Mouse (Mus musculus) forebrain, embryonic 14.5 days (tissue): Measurements from ENCODE around the gene Hhipl2. TPM values are rescaled to one million over a fixed set of nuclear protein-coding genes. Genes with fewer than 3 reads are reported as not detected.
A peak's percentile ranks its signal among the peaks of the same experiment; 100 is the strongest.
"Not testable (repeated sequence)": the region's sequence is repeated elsewhere in the genome, so short reads cannot be mapped to it uniquely, and the experiment has no call there.

Source experiments
- ATAC-seq: fragments of 200-750 bp; cut with Nextera tagmentation; 2 replicates; pipeline ENCODE4 v1.8.0; 2017; ENCODE audit warnings: mild to moderate bottlenecking, moderate library complexity
- DNase-seq: peaks from one replicate; pipeline ENCODE4 v3.0.0-alpha.2; 2015; ENCODE audit warnings: low spot score
- H3K27ac ChIP-seq: fragments of 300-500 bp; sonication (generic); 2 replicates; pipeline ENCODE4 v1.5.1; 2014; ENCODE audit warnings: low read depth, mild to moderate bottlenecking, control low read depth, low read length, moderate library complexity
- H3K27me3 ChIP-seq: fragments of 300-500 bp; sonication (generic); replicated peaks from 2 replicates; pipeline ENCODE4 v1.6.1; 2014; ENCODE audit warnings: low read length, control low read depth, mixed read lengths; ENCODE audit not compliant: control insufficient read depth, insufficient read depth
- H3K36me3 ChIP-seq: fragments of 300-500 bp; sonication (generic); 2 replicates; pipeline ENCODE4 v1.6.1; 2014; ENCODE audit warnings: low read length, control low read depth; ENCODE audit not compliant: control insufficient read depth, insufficient read depth
- H3K4me1 ChIP-seq: fragments of 300-500 bp; sonication (generic); 2 replicates; pipeline ENCODE4 v1.6.1; 2014; ENCODE audit warnings: antibody characterized with exemption, low read length, control low read depth; ENCODE audit not compliant: control insufficient read depth, insufficient read depth
- H3K4me2 ChIP-seq: fragments of 300-500 bp; sonication (generic); 2 replicates; pipeline ENCODE4 v1.6.1; 2014; ENCODE audit warnings: mild to moderate bottlenecking, control low read depth, low read length
- H3K4me3 ChIP-seq: fragments of 300-500 bp; sonication (generic); 2 replicates; pipeline ENCODE4 v1.5.1; 2014; ENCODE audit warnings: low read depth, low read length, control low read depth
- H3K9ac ChIP-seq: fragments of 300-500 bp; sonication (generic); 2 replicates; pipeline ENCODE4 v1.6.1; 2014; ENCODE audit warnings: mild to moderate bottlenecking, low read length, control low read depth, moderate library complexity
- H3K9me3 ChIP-seq: fragments of 300-500 bp; sonication (generic); replicated peaks from 2 replicates; pipeline ENCODE4 v1.6.1; 2016; ENCODE audit warnings: low read length, control low read depth, mixed read lengths; ENCODE audit not compliant: control insufficient read depth
- WGBS: fragments of 180-500 bp; shearing (Covaris S2); extraction: QIAGEN DNeasy Blood & Tissue Kit; methylation state at CpG from one replicate; pipeline ENCODE4 v1.1.7; 2014; 5-methylcytosine and 5-hydroxymethylcytosine counted together
- polyA plus RNA-seq: library from polyadenylated mRNA; unstranded; fragments of >200 nt; fragmentation: Nextera tagmentation; extraction: Ambion mirVana; gene quantifications from 2 replicates; pipeline ENCODE4 v1.2.1, GENCODE M21; 2014

The Hhipl2 gene
- 0.09 TPM in 2 replicates for polyA plus RNA-seq

GRCm38 (mm10) chr1:183417873-183418272 lies at the start of gene Hhipl2:
Hhipl2 (plus strand) TSS chr1:183418215.
- WGBS, result 83% methylated on average over 12 of the region's 12 CpGs

GRCm38 (mm10) chr1:183368601-183369400 lies 49.2 kb upstream of the Hhipl2 start:
- Histone ChIP-seq H3K4me2 (peak overlapping the region; percentile 96), H3K4me1 (peaks cover 6% of the 10 kb centered on the region; the same call in 1 of the 2 replicates), H3K27ac (peak overlapping the region; percentile 52), H3K9ac (peak overlapping the region; percentile 89), H3K27me3 (no peaks in the 10 kb centered on the region), H3K9me3 (no peaks in the 10 kb centered on the region), H3K36me3 (peaks cover 20% of the 10 kb centered on the region), H3K4me3 (peak overlapping the region; percentile 82)
- DNase-seq (peak; percentile 19), ATAC-seq (peak; percentile 75)
- whole genome bisulfite sequencing, result under 1% methylated on average over 55 of the region's 56 CpGs

More at GRCm38 (mm10) chr1:183417873-183418272, at the start of gene Hhipl2:
- no peaks in the 10 kb centered on the region for H3K27me3 ChIP-seq
- no peak within 1 kb of the TSS for H3K4me3 ChIP-seq
- DNase-seq (no peak), ATAC-seq (no peak)
- no peaks in the 10 kb centered on the region for H3K4me1 ChIP-seq
- H3K9me3 ChIP-seq, result no peaks in the 10 kb centered on the region; the same call in 1 of the 2 replicates
- no peak within 1 kb of the TSS for H3K4me2 ChIP-seq
- no peak within 1 kb of the TSS for H3K9ac ChIP-seq
- H3K36me3 ChIP-seq, result no peaks in the 10 kb centered on the region
- no peak within 1 kb of the TSS for H3K27ac ChIP-seq

DNA sequence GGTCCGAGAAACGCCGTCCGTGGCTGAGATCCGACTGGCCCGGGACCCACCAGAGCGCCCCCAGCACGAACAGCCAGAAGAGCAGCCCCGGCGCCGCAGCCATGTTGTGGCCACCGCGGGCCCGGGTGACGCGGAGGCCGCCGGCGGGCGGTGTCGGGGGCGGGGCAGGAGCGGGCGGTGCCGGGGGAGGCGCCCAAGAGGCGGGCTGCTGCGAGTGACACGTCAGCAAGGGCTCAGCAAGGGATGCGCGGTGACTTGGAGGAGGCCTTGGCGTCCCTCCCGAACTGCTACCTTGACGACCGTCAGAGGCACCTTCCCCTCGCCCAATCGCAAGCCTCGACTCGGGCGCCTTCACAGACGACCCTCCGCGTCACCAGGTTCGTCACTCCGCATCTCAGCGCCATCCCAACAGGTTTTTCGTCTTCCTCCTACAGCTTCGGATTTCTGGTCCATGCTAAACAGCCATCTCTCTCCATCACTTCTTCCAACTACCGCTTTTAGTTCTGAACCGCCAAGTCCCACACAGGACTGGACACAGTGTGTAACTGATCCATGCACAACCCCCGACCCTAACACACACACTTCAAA lies 48.5 kb upstream of the Hhipl2 start, which contains the start of gene Mia3:
Mia3 (minus strand) TSS at position 127 of the 588 bp plus-strand sequence.
- Histone ChIP-seq H3K4me2 (peak within 1 kb of the TSS; percentile 96), H3K27ac (peak within 1 kb of the TSS; percentile 52), H3K4me1 (peaks cover 6% of the 10 kb centered on the region; the same call in 1 of the 2 replicates), H3K36me3 (peaks cover 13% of the 10 kb centered on the region), H3K4me3 (peak within 1 kb of the TSS; percentile 82), H3K9ac (peak within 1 kb of the TSS; percentile 89), H3K9me3 (no peaks in the 10 kb centered on the region), H3K27me3 (no peaks in the 10 kb centered on the region)
- WGBS, result 1% methylated on average over 47 of the region's 51 CpGs
- ATAC-seq (peak; percentile 98), DNase-seq (peak; percentile 98)

DNA sequence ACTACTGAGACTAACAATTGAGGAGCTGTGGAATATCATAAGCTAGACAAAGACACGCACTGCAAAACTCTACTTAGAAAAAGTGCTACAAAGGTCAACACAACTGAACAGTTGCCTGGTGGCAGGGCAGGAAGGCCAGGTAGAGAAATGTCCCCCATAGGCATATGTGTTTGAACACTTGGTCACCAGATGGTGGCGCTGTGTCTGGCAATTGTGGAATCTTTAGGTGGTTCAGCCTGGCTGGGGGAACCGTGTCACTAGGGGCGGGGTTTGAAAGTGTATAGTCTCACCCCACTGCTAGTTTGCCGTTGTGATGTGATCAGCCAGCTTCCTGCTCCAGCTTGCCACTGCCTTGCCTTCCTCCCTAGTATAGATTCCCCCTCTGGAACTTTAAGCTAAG lies 43.3 kb upstream of the Hhipl2 start:
- H3K9me3 ChIP-seq, result no peaks in the 10 kb centered on the region; the same call in 1 of the 2 replicates
- no peak for DNase-seq
- H3K4me1 ChIP-seq, result no peaks in the 10 kb centered on the region
- no peak overlapping the region for H3K4me3 ChIP-seq
- no peak overlapping the region for H3K9ac ChIP-seq
- H3K4me2 ChIP-seq, result no peak overlapping the region
- H3K27ac ChIP-seq, result no peak overlapping the region
- H3K36me3 ChIP-seq, result no peaks in the 10 kb centered on the region
- ATAC-seq, result no peak
- 78% methylated on average over 5 of the region's 5 CpGs for WGBS
- H3K27me3 ChIP-seq, result no peaks in the 10 kb centered on the region

- ATAC-seq, result no peak
- Histone ChIP-seq H3K4me2 (no peak overlapping the region), H3K4me3 (no peak overlapping the region)
These were observed 41.0 kb upstream of the Hhipl2 start for GRCm38 (mm10) chr1:183377045-183377444.

GRCm38 (mm10) chr1:183378321-183378941 lies 39.6 kb upstream of the Hhipl2 start:
- no peaks in the 10 kb centered on the region for H3K36me3 ChIP-seq
- no peak overlapping the region for H3K9ac ChIP-seq
- no peaks in the 10 kb centered on the region; the same call in 1 of the 2 replicates for H3K9me3 ChIP-seq
- DNase-seq, result no peak
- H3K27me3 ChIP-seq, result peaks cover 2% of the 10 kb centered on the region; the same call in 1 of the 2 replicates
- H3K4me3 ChIP-seq, result no peak overlapping the region
- no peaks in the 10 kb centered on the region for H3K4me1 ChIP-seq
- WGBS, result 91% methylated on average over 10 of the region's 10 CpGs
- no peak for ATAC-seq
- no peak overlapping the region for H3K27ac ChIP-seq
- H3K4me2 ChIP-seq, result no peak overlapping the region

More at GRCm38 (mm10) chr1:183377045-183377444, 41.0 kb upstream of the Hhipl2 start:
- H3K9ac ChIP-seq, result no peak overlapping the region
- H3K27me3 ChIP-seq, result no peaks in the 10 kb centered on the region
- H3K4me1 ChIP-seq, result no peaks in the 10 kb centered on the region
- DNase-seq, result no peak
- WGBS, result 80% methylated on average over 4 of the region's 4 CpGs
- no peaks in the 10 kb centered on the region; the same call in 1 of the 2 replicates for H3K9me3 ChIP-seq
- H3K36me3 ChIP-seq, result no peaks in the 10 kb centered on the region
- H3K27ac ChIP-seq, result no peak overlapping the region

GRCm38 (mm10) chr1:183379376-183379775 lies 38.6 kb upstream of the Hhipl2 start:
- H3K4me3 ChIP-seq, H3K27me3 ChIP-seq, H3K27ac ChIP-seq, H3K9me3 ChIP-seq, H3K4me1 ChIP-seq, H3K4me2 ChIP-seq, ATAC-seq, DNase-seq, H3K36me3 ChIP-seq, H3K9ac ChIP-seq: not testable (repeated sequence)
- WGBS, result 74% methylated on average over 3 of the region's 3 CpGs

DNA sequence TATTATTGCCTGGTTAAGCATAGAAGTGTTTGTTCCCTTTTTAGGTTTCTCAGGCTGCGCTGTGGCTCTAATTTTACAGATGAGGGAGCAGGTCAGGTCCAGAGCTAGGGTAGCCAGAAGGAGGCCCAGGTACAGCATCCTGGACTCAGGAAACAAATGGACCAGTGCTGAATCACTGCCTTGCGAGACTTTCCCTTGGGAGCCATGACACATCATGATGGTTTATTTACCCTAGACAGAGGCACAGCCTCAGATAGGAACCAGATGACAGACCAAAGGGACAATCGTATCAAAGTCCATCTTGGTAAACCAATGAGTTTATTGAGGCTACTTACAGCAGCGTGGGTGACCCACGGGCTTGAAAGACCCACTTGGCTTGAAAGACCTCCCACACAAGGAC lies 36.2 kb upstream of the Hhipl2 start:
- WGBS, result 92% methylated on average over 5 of the region's 5 CpGs
- Histone ChIP-seq H3K9me3 (no peaks in the 10 kb centered on the region), H3K4me1 (no peaks in the 10 kb centered on the region), H3K36me3 (no peaks in the 10 kb centered on the region), H3K4me3 (no peak overlapping the region), H3K9ac (no peak overlapping the region), H3K4me2 (no peak overlapping the region), H3K27me3 (peaks cover 15% of the 10 kb centered on the region; the same call in 1 of the 2 replicates), H3K27ac (no peak overlapping the region)
- no peak for ATAC-seq
- no peak for DNase-seq
